Mouse (Mus musculus) midbrain, postnatal 0 days (tissue): ENCODE measurements around the gene Cptp. TPM values are rescaled to one million over a fixed set of nuclear protein-coding genes. Genes with fewer than 3 reads are reported as not detected.

Experiments used
- ATAC-seq: fragments of 200-750 bp; cut with Nextera tagmentation; 2 replicates; pipeline ENCODE4 v1.8.0; 2017; ENCODE audit warnings: moderate number of reproducible peaks, mild to moderate bottlenecking, moderate TSS enrichment, moderate library complexity; ENCODE audit not compliant: low FRiP score
- DNase-seq: peaks from one replicate; pipeline ENCODE4 v3.0.0-alpha.2; 2015; ENCODE audit warnings: low spot score
- H3K27ac ChIP-seq: fragments of 300-500 bp; sonication (generic); 2 replicates; pipeline ENCODE4 v1.5.1; 2014; ENCODE audit warnings: low read depth, mild to moderate bottlenecking, low read length, mixed read lengths
- H3K27me3 ChIP-seq: fragments of 300-500 bp; sonication (generic); 2 replicates; pipeline ENCODE4 v1.6.1; 2014; ENCODE audit warnings: low read length, control low read depth, mixed read lengths; ENCODE audit not compliant: insufficient read depth
- H3K36me3 ChIP-seq: fragments of 300-500 bp; sonication (generic); 2 replicates; pipeline ENCODE4 v1.6.1; 2014; ENCODE audit warnings: low read length, control low read depth, mixed read lengths; ENCODE audit not compliant: insufficient read depth
- H3K4me1 ChIP-seq: fragments of 300-500 bp; sonication (generic); 2 replicates; pipeline ENCODE4 v1.6.1; 2014; ENCODE audit warnings: mild to moderate bottlenecking, control low read depth, antibody characterized with exemption, low read length, mixed read lengths; ENCODE audit not compliant: insufficient read depth
- H3K4me2 ChIP-seq: fragments of 300-500 bp; sonication (generic); 2 replicates; pipeline ENCODE4 v1.6.1; 2014; ENCODE audit warnings: low read depth, mild to moderate bottlenecking, low read length, mixed read lengths; ENCODE audit not compliant: poor library complexity, severe bottlenecking
- H3K4me3 ChIP-seq: fragments of 300-500 bp; sonication (generic); 2 replicates; pipeline ENCODE4 v1.5.1; 2014; ENCODE audit warnings: low read depth, mild to moderate bottlenecking, low read length, moderate library complexity
- H3K9ac ChIP-seq: fragments of 300-500 bp; sonication (generic); replicated peaks from 2 replicates; pipeline ENCODE4 v1.6.1; 2014; ENCODE audit warnings: mild to moderate bottlenecking, low read length, moderate library complexity, mixed read lengths; ENCODE audit not compliant: poor library complexity, severe bottlenecking
- H3K9me3 ChIP-seq: fragments of 300-500 bp; sonication (generic); 2 replicates; pipeline ENCODE4 v1.6.1; 2016; ENCODE audit warnings: low read length, control low read depth
- CTCF ChIP-seq: IDR thresholded peaks from 2 replicates; pipeline ENCODE4 v1.5.1; 2016; ENCODE audit warnings: antibody characterized with exemption, mild to moderate bottlenecking
- WGBS: fragments of 180-500 bp; shearing (Covaris S2); extraction: QIAGEN DNeasy Blood & Tissue Kit; methylation state at CpG from one replicate; pipeline ENCODE4 v1.1.7; 2014; 5-methylcytosine and 5-hydroxymethylcytosine counted together
- polyA plus RNA-seq: library from polyadenylated mRNA; unstranded; fragments of >200 nt; fragmentation: Nextera tagmentation; extraction: Ambion mirVana; gene quantifications from 2 replicates; pipeline ENCODE4 v1.2.1, GENCODE M21; 2015
- total RNA-seq: library from RNA; depleted of rRNA; stranded (reverse); fragments of >200 nt; gene quantifications from 2 replicates; pipeline ENCODE4 v1.2.3, GENCODE M21; 2014

The Cptp gene
- total and polyA plus RNA-seq, 2 experiments from 2014 or later = 27.3 to 43.7 TPM

DNA sequence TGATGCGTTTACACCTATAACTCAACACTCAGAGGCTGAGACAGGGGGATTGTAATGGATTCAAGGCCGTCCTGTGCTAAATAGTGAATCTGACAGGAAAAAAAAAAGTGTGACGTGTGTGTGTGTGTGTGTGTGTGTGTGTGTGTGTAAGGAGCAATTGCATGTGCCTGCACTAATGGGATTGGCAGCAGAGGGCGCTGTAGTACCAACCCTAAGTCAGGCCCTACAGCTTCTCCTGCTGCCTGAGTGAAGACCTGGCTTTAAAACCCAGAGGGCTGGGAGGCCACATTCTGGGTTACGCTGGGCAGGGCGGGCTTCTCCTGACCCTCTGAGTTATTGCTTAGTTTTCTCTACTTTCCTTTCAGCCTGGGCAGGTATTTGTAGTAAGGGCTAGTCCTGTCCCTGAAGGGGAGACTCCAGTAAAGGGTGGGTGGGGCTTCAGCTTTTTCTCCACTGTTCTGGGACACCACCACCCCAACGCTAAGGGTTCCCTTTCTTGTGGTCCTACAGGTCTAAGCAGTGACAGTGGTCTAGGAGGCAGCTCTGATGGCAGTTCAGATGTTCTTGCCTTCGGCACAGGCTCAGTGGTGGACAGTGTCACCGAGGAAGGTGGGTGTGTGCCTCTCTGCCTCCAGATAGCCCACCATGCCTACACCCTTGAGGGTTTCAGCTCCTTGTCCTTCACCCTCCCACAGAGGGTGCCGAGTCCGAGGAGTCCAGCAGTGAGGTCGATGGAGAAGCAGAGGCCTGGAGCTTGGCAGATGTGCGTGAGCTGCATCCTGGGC, 35.3 kb upstream of the Cptp start:
- H3K27ac ChIP-seq = no peak overlapping the region
- H3K4me2 ChIP-seq = no peak overlapping the region
- no peaks in the 10 kb centered on the region for H3K27me3 ChIP-seq
- DNase-seq = peak; percentile 49
- WGBS = 90% methylated on average over 13 of the region's 13 CpGs
- no peak for ATAC-seq
- no peaks in the 10 kb centered on the region for H3K4me1 ChIP-seq
- H3K36me3 ChIP-seq = peaks cover 68% of the 10 kb centered on the region
- peak; percentile 63 for TF ChIP-seq CTCF
- H3K9ac ChIP-seq = no peak overlapping the region
- H3K4me3 ChIP-seq = no peak overlapping the region
- no peaks in the 10 kb centered on the region for H3K9me3 ChIP-seq

DNA sequence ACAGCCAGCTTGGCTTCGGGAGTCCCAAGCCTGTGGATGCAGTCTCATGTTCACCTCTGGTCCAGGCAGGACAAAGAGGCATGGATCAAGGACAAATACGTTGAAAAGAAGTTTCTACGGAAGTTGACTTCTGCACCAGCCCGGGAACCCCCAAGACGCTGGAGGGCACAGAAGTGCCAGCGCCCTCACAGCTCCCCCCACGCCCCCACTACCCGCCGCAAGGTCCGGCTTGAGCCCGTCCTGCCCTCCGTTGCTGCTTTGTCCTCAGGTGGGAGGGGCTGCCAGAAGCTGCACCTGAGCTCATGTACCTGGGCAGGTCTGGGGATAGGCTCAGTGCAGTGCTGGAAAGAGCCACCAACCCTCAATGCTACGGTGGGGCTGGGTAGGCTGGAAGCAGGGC, 34.0 kb upstream of the Cptp start:
- TF ChIP-seq CTCF = no peak
- ATAC-seq = no peak
- Histone ChIP-seq H3K27me3 (no peaks in the 10 kb centered on the region), H3K9me3 (no peaks in the 10 kb centered on the region), H3K4me2 (no peak overlapping the region), H3K36me3 (peaks cover 81% of the 10 kb centered on the region), H3K9ac (no peak overlapping the region), H3K4me1 (no peaks in the 10 kb centered on the region), H3K27ac (no peak overlapping the region), H3K4me3 (no peak overlapping the region)
- DNase-seq = no peak
- WGBS = 97% methylated on average over 13 of the region's 13 CpGs

DNA sequence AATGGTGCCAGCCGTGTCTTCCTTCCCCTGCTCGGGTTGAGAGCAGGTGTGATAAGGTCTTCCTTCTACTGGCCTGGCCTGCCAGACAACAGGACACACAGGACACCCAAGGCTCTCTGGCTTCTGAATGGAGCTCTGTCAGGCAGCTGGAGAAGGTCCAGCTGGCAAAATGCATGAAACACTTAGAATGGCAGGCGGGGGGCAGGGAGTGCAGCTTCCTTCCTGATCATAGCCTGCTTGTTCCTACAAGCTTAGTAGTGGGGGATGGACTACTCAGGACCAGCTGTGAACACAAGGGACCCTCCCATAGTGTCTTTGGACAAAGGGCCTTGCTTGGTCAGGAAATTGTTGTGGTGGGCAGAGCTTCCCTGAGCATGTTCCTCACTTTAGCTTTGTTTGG, 32.0 kb upstream of the Cptp start:
- Histone ChIP-seq H3K9me3 (no peaks in the 10 kb centered on the region), H3K27me3 (no peaks in the 10 kb centered on the region), H3K4me2 (no peak overlapping the region), H3K9ac (no peak overlapping the region), H3K4me3 (no peak overlapping the region), H3K27ac (no peak overlapping the region), H3K36me3 (peaks cover 83% of the 10 kb centered on the region), H3K4me1 (no peaks in the 10 kb centered on the region)
- ATAC-seq (no peak), DNase-seq (peak; percentile 67)
- 83% methylated on average over 3 of the region's 3 CpGs for WGBS
- no peak for TF ChIP-seq CTCF

DNA sequence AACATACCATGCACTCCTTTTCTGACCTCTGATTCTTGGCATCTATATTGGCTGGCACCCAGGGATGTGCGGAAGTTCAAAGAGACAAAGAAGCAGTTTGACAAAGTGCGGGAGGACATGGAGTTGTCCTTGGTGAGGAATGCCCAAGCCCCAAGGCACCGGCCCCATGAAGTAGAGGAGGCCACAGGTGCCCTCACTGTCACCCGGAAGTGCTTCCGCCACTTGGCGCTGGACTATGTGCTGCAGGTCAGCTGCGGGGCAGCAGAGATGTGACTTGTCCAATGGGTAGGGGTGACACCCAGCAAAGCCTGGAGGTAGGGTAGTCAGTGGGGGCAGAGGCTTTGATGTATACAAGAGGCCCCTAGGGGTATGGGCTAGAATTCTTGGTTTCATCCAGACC, 30.1 kb upstream of the Cptp start:
- no peak for ATAC-seq
- no peak overlapping the region for H3K4me2 ChIP-seq
- no peak overlapping the region for H3K9ac ChIP-seq
- no peak overlapping the region for H3K27ac ChIP-seq
- TF ChIP-seq CTCF = no peak
- 96% methylated on average over 7 of the region's 7 CpGs for WGBS
- H3K36me3 ChIP-seq = peaks cover 66% of the 10 kb centered on the region
- no peaks in the 10 kb centered on the region for H3K9me3 ChIP-seq
- H3K27me3 ChIP-seq = no peaks in the 10 kb centered on the region
- no peak overlapping the region for H3K4me3 ChIP-seq
- peaks cover 12% of the 10 kb centered on the region for H3K4me1 ChIP-seq
- no peak for DNase-seq

DNA sequence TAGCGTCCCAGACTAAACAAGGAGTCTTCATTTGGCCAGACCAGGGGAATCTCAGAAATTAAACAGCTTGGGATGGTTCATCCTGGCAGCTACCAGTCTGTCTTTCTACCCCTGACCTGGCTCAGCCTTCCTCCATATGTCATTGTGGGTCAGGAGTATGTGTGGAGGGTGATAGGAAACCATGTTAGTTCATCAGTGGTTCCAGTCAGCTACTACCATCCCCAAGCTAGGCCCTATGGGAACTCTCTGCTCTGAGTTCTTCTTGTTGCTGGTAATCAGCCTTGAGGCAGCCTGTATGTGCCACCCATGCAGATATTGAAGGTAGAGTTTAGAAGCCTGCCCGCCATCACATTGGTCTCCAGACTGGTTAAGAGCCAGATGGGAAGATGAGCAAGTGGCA, 29.1 kb upstream of the Cptp start:
- no peak overlapping the region for H3K27ac ChIP-seq
- 100% methylated on average over 2 of the region's 2 CpGs for WGBS
- TF ChIP-seq CTCF = no peak
- ATAC-seq (no peak), DNase-seq (no peak)
- no peaks in the 10 kb centered on the region for H3K27me3 ChIP-seq
- H3K4me2 ChIP-seq = no peak overlapping the region
- H3K9ac ChIP-seq = no peak overlapping the region
- H3K4me3 ChIP-seq = no peak overlapping the region
- H3K9me3 ChIP-seq = no peaks in the 10 kb centered on the region
- peaks cover 22% of the 10 kb centered on the region for H3K4me1 ChIP-seq
- peaks cover 56% of the 10 kb centered on the region for H3K36me3 ChIP-seq

DNA sequence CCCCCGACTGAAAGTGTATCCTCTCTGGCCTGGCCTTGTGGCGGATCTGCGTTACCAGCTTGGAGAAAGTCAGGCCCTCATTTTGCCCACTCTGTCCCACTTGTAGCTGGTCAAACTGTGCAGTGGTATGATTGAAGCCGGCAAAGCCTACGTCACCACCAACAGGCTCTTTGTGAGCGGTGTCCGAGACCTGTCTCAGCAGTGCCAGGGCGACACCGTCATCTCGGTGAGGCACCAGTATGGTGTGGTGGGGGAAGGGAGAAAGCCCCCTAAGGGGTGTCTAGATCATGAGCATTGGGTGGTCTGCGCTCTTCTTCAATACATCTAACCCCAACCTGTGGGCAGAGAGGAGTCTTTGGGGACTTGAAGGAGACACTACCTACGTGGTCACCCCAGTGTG, 27.2 kb upstream of the Cptp start:
- DNase-seq (no peak), ATAC-seq (no peak)
- no peak for TF ChIP-seq CTCF
- H3K27ac ChIP-seq = no peak overlapping the region
- no peak overlapping the region for H3K4me2 ChIP-seq
- no peak overlapping the region for H3K9ac ChIP-seq
- peaks cover 22% of the 10 kb centered on the region for H3K4me1 ChIP-seq
- H3K9me3 ChIP-seq = no peaks in the 10 kb centered on the region
- peaks cover 38% of the 10 kb centered on the region for H3K36me3 ChIP-seq
- H3K27me3 ChIP-seq = no peaks in the 10 kb centered on the region
- no peak overlapping the region for H3K4me3 ChIP-seq
- 97% methylated on average over 12 of the region's 12 CpGs for WGBS
